Mouse (Mus musculus): ENCODE results near the gene Rps8. TPM values are rescaled to one million over a fixed set of nuclear protein-coding genes. Genes with fewer than 3 reads are reported as not detected.
"Not testable (repeated sequence)": the region's sequence is repeated elsewhere in the genome, so short reads cannot be mapped to it uniquely, and the experiment has no call there.

The Rps8 gene
- 468 and 506 TPM in 2 replicates for polyA plus RNA-seq (2012; rRNA removed)

GRCm38 (mm10) chr4:117155792-117156355, at the start of gene Rps8:
Gene Rps8, minus strand, starts transcription at chr4:117156243.
- DNase-seq (ENCODE audit: low read depth): no peak

DNA sequence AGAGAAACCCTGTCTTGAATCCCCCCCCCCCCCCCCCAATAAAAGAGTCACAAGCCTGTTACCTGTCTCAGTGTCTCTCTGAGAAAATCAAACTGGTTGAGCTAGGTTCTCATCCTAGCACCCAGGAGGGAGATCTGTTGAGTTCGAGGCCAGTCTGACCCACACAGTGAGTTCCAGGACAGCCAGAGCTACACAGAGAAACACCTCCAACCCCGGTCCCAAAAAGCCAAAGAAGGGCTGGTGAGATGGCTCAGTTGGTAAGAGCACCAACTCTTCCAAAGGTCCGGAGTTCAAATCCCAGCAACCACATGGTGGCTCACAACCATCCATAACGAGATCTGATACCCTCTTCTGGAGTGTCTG, 46.9 kb upstream of the Rps8 start:
- DNase-seq (ENCODE audit: low read depth): no peak

- no peak for DNase-seq (ENCODE audit: low read depth)
Measured at GRCm38 (mm10) chr4:117202046-117202991, 46.3 kb upstream of the Rps8 start.

DNA sequence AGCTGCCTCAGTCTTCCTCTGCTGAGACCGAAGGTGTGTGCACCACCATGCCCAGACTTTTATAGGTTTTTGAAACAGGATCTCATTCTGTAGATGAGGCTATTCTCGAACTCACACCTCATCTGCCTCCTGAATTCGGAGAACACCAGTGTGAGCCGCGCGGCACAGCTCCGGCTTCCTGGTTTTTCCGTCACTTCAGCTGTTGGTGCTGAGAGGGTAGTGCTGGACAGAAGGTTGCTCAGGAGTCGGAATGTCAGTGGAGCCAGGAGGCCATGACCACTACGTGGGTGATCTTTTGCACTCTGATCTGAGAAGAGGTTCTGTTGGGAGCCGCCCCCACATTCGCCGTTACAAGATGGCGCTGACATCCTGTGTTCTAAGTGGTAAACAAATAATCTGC, 35.8 kb upstream of the Rps8 start:
- DNase-seq (ENCODE audit: low read depth): no peak

DNA sequence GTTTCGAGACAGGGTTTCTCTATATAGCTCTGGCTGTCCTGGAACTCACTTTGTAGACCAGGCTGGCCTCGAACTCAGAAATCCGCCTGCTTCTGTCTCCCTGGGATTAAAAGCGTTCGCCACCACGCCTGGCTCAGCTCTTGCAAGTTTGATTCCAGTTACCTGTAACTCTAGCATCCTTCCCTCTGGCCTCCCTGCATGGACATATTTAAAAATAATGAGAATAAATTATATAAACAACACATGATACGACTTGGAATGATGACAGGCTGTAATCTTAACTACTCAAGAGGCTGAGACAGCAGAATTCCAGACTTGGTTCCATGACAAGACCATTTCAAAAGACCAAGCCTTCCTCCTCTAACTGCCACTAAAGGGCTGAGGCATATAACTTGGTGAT, 34.6 kb upstream of the Rps8 start:
- DNase-seq (ENCODE audit: low read depth): no peak

DNA sequence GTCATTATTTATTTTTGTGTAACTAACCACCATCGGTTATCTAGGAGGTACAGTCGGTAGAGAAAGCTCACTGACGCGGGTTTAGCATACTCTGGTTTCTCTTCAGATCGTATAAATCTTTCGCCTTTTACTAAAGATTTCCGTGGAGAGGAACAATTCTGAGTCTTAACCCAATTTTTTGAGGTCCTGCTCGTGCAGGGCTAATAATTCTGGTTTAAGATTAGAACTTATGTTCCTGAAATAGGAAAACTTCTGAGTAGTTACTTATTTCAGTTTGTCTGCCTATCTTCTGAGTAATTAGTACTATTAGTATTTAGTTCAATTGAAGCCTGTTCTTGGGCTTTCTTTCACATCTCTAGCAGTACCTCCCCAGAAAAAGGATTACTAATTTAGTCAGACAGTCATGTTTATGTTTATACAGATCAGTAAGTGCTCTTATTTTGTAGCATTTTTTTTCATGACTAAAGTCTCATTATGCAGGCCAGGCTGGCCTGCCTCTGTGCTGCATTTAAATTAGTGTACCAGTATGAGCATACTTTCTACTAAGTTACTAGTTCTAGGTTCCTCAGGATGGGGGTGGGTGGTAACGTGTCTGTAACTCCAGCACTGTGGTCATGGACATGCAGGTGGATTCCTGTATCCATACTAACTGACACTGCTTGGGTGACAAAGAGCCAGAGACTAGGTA, 34.0 kb upstream of the Rps8 start:
- no peak for DNase-seq (ENCODE audit: low read depth)

DNA sequence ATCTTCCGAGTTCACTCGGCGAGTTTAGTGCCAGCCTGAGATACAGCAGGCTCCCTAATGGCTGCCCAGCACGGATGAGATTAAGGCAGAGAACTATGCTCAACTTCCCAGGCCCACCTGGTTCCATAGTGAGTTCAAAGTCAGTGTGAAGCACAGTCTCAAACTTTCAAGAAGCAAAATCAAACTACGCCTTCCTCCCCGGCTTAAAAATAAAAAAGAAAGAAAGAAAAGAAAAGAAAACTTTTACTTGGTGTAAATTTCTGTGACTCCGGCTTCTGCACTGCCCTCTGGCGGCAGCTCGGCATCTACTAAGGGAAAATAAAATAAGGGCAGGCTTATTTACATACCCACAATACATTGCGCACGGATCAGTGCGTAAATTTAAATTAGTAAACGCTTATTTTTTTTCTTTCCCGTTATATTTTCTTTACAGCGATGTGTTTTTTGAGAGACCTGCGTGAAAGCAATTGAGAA, 33.4 kb upstream of the Rps8 start:
- DNase-seq (ENCODE audit: low read depth): no peak

DNA sequence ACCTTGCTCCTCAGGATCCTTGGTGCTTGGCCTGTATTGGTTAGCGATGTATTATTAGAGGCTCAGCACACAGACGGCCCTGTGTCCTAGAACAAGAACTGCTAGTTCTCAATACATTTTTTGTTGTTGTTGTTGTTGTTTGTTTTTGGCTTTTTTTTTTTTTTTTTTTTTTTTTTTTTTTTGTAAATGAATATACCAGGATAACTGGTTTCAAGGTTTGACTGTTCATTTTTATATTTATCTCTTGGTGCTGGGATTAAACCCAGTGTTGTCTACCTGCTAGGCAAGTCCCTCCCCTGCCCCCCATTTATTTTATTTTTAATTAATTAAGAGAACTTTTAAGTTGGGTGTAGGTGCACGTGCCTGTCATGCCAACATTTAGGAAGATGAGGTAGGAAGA, 32.9 kb upstream of the Rps8 start:
- no peak for DNase-seq (ENCODE audit: low read depth)

DNA sequence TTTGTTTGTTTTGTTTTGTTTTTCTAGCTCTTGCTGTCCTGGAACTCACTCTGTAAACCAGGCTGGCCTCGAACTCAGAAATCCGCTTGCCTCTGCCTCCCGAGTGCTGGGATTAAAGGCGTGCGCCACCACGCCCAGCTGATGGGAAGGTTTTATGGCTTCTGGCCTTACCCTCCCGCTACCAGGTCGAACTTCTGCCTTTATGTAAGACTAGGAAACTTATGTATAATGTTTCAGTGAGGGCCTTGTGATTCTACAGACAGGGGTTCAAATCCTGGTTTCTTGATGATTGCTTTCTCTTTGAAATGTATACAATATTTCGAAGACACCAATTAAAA, 26.7 kb upstream of the Rps8 start:
- DNase-seq (ENCODE audit: low read depth): not testable (repeated sequence)

DNA sequence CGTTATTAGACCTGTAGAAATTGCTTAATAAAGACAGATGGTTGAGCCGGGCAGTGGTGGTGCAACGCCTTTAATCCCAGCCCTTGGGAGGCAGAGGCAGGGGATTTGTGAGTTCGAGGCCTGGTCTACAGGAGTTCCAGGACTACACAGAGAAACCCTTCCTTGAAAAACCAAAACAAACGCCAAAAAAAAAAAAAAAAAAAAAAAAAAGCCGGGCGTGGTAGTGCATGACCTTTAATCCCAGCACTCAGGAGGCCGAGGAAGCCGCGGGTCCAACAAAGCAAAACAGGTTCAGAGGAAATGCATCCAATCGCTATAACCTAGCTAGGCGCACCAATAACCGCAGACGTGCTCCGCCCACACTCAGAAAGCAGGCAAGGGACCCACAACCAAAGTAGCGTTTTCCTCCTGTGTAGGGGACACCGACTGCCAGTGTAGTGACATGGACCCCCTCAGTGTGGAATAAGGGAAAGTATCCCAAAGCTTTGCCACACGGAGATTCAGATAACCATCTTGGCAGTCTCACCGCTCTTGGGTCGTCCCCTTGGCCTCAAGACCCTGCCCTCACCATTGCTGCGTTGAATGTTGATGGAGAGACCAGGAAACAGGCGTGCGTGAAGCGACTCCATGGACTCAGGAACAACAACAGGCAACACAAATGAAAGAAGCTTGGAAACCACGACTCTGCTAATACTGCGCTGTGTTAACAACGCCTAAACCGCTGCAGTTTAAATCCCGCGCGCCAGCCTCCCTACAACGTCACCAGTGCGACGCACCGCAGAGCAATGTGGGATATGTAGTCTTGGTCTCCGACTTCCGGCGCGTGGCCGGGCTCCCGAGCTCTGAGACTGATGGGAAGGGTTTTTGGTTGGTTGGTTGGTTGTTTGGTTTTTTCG, 26.1 kb upstream of the Rps8 start, which contains the start of gene Kif2c:
TSS of gene Kif2c (minus strand) at position 777 of the 896 bp plus-strand sequence.
- DNase-seq (ENCODE audit: low read depth): no peak

GRCm38 (mm10) chr4:117169936-117170335, 13.9 kb upstream of the Rps8 start:
- DNase-seq (ENCODE audit: low read depth): no peak

GRCm38 (mm10) chr4:117161183-117161582, 5.1 kb upstream of the Rps8 start:
- DNase-seq (ENCODE audit: low read depth): no peak

DNA sequence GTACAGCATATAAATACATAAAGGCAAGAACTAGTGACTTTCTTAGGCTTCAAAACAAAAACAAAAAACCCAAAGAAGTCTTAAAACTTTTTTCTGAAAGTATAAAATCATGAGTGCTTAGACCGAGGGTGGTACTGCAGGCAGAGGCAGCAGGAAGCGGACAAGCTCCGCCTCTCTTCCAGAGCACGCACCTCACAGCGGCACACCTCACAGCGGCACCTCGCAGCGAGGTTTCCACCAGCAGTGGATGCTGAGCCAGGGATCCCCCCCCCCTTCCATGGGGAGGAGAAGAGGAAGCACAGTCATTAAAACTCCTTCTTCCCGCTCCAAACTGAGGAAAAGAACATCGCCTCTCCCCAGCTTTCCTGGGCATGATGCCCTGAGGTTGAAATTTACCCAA, 3.6 kb upstream of the Rps8 start:
- DNase-seq (ENCODE audit: low read depth): no peak

DNA sequence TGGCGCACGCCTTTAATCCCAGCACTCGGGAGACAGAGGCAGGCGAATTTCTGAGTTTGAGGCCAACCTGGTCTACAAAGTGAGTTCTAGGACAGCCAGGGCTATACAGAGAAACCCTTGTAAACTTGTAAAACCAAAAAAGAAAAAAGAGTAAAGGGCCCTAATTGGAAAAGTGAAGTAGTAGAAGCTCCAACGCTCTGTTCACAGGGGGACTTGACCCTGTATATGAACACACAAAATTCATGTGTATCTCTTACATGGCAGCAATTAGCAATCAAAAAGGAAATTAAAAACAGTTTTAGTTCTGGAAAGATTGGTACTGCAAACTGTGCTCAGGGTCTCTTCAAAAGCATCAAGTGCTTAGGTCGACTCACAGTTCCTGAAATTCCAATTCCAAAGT, 329 bp upstream of the Rps8 start:
- no peak for DNase-seq (ENCODE audit: low read depth)

GRCm38 (mm10) chr4:117155020-117155791, 837 bp downstream of the Rps8 start:
- no peak for DNase-seq (ENCODE audit: low read depth)

DNA sequence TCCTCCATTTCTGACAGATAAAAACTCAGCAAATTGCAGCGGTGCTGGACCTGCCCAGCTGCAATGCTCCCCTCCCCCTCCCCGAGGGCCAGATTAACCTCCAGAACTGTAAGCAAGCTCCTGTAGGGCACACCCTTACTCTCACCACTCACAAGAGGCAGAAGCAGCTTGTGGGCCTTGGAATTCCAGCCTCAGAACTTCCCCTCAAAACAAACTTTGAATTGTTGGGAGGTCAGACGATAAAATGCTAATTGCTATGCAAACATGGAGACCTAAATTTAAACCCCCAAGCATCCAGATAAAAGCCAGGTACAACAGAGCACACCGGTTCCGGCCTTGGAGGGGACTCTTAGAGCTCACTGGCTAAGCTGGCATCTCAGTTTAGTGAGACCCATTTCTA, 3.3 kb downstream of the Rps8 start:
- DNase-seq (ENCODE audit: low read depth): no peak

DNA sequence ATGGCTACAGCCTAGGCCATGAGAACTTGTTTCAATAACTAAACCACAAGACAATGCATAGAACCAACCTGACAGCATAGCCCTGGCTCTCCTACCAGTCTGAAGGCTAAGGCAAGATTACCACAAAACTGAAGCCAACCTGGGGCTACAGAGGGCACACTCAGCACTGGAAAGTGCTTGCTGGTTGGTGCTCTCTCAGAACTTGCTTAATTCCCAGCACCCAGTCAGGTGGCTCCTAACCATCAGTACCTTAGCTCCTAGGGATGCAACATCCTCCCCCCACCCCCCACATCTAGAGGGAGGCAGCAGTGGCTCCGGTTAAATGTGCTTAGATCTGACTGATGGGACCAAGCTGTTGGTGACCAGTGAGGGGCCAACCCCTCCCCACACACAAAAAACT, 4.6 kb downstream of the Rps8 start:
- no peak for DNase-seq (ENCODE audit: low read depth)

DNA sequence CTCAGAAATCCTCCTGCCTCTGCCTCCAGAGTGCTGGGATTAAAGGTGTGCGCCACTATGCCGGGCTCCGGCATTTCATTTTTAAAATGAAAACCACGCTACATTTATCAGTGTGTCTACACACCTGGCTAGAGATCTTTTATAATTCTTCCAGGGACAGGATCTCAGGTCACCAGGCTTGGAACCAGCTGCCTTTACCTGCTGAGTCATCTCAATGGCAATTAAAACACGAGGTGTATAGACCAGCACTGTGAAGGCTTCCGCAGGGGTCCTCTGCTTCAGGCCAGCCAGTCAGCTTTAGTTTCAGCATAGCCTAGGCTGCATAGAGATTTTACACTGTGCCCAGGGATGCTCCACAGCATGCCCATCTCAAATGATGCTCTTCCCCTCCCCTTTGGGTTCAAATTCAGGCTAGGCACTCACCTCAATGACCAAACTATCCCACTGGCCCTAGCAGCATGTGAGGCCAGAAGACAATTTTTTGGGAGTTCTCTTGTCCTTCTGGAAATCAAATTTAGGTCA, 5.8 kb downstream of the Rps8 start:
- DNase-seq (ENCODE audit: low read depth): no peak

- no peak for DNase-seq (ENCODE audit: low read depth)
Measured at GRCm38 (mm10) chr4:117149291-117150211, 6.5 kb downstream of the Rps8 start.

GRCm38 (mm10) chr4:117148815-117149214, 7.2 kb downstream of the Rps8 start:
- no peak for DNase-seq (ENCODE audit: low read depth)

Measured in gonadal fat pad, adult 2 months (tissue).